24 mouse cellular contexts compared by ENCODE assay signal in genomic region chr1:74404206-74404605, GRCm38 (mm10). TPM values are rescaled to one million over a fixed set of nuclear protein-coding genes. Genes with fewer than 3 reads are reported as not detected.
DNase-seq lines count a peak whose midpoint lies in the region; ATAC-seq and TF ChIP-seq lines count a peak whose summit lies in the region.
"Had no signal": no experiment of that assay in that cellular context is flagged by ENCODE, and none has a peak within 500 bp of the region (broad histone marks: within the 10 kb centered on the region; RNA-seq: fewer than 3 reads in every experiment).

No protein-coding gene starts in this region.

- TF ChIP-seq POLR2A in kidney, adult 2 months (IDR thresholded peaks at IDR 0.05; ENCODE audit: low read depth, low read length), result no peak
- no peak for TF ChIP-seq POLR2A in liver, adult 2 months (IDR thresholded peaks at IDR 0.05; ENCODE audit: extremely low read depth, insufficient read depth, low read length)
- no peak for TF ChIP-seq POLR2A in small intestine, adult 2 months (IDR thresholded peaks at IDR 0.05; ENCODE audit: low read depth, low read length)

- no peak overlapping the region for H3K4me2 ChIP-seq in liver, embryonic 12.5 days

- peak overlapping the region; percentile 51 for H3K27ac ChIP-seq in kidney, adult 2 months (ENCODE audit: insufficient read depth, low read depth, low read length)
- peak overlapping the region; percentile 58 for H3K27ac ChIP-seq in liver, adult 2 months (replicated peaks; ENCODE audit: insufficient read depth, low read depth, low read length)
- H3K27ac ChIP-seq in liver, embryonic 12.5 days, result no peak overlapping the region
- H3K27ac ChIP-seq in small intestine, adult 2 months (ENCODE audit: insufficient read depth, low read depth, low read length), result peak overlapping the region; percentile 70; the same call in 1 of the 2 replicates

- no peak overlapping the region for H3K4me3 ChIP-seq in kidney, adult 2 months (ENCODE audit: insufficient read depth, low read depth, low read length)
- no peak overlapping the region for H3K4me3 ChIP-seq in liver, adult 2 months (ENCODE audit: insufficient read depth, low read depth, low read length)
- no peak overlapping the region for H3K4me3 ChIP-seq in liver, embryonic 12.5 days
- no peak overlapping the region for H3K4me3 ChIP-seq in small intestine, adult 2 months (ENCODE audit: low read depth, low read length)

- no peaks in the 10 kb centered on the region for H3K27me3 ChIP-seq in kidney, adult 2 months (replicated peaks; ENCODE audit: control insufficient read depth, insufficient read depth, low read length)
- no peaks in the 10 kb centered on the region for H3K27me3 ChIP-seq in liver, adult 2 months (ENCODE audit: control insufficient read depth, insufficient read depth, low read length)
- H3K27me3 ChIP-seq in liver, embryonic 12.5 days (replicated peaks), result no peaks in the 10 kb centered on the region
- no peaks in the 10 kb centered on the region for H3K27me3 ChIP-seq in small intestine, adult 2 months (ENCODE audit: control insufficient read depth, insufficient read depth, low read length)
- H3K27me3 ChIP-seq: CH12.LX, Patski had no signal

- no peak overlapping the region for H3K9ac ChIP-seq in liver, adult 2 months (ENCODE audit: low read depth, low read length)
- no peak overlapping the region; the same call in 1 of the 2 replicates for H3K9ac ChIP-seq in liver, embryonic 12.5 days

- H3K4me1 ChIP-seq in kidney, adult 2 months (ENCODE audit: control insufficient read depth, insufficient read depth, low read length), result peaks cover 3% of the 10 kb centered on the region; the same call in 1 of the 2 replicates
- peaks cover 6% of the 10 kb centered on the region for H3K4me1 ChIP-seq in liver, adult 2 months (ENCODE audit: control insufficient read depth, insufficient read depth, low read length)
- peaks cover 30% of the 10 kb centered on the region for H3K4me1 ChIP-seq in liver, embryonic 12.5 days
- peaks cover 13% of the 10 kb centered on the region for H3K4me1 ChIP-seq in small intestine, adult 2 months (ENCODE audit: control insufficient read depth, insufficient read depth, insufficient read length, low read length)

- no peaks in the 10 kb centered on the region for H3K79me2 ChIP-seq in liver, adult 2 months (ENCODE audit: control insufficient read depth, insufficient read depth, low read length)

- peak; percentile 63 for DNase-seq in kidney, adult 2 months
- DNase-seq in kidney, postnatal 4 days, result no peak
- peak; percentile 61 for DNase-seq in kidney, adult 9 months
- no peak for DNase-seq in kidney, postnatal 10 days
- peak; percentile 76 for DNase-seq in liver, adult 2 months (ENCODE audit: extremely low read depth, low read depth, low spot score)
- DNase-seq in spleen, postnatal 14 days (ENCODE audit: low spot score in 2 of 2), result no peak
- DNase-seq: adrenal gland, adult 2 months; adrenal gland, adult 8-10 months; adrenal gland, postnatal 10 days; adrenal gland, postnatal 14 days; adrenal gland, postnatal 25 days; adrenal gland, postnatal 36 days; B cell, adult 2 months; cerebellum, adult 11 months; cerebellum, adult 11-12 months had no signal

- ATAC-seq in liver, embryonic 12.5 days, result no peak
- ATAC-seq: activated CD4-positive, CD25-positive, alpha-beta regulatory T cell, adult 4 months; CD4-positive, CD25-positive, alpha-beta regulatory T cell, adult 4 months; Patski had no signal

- 51% methylated on average over 4 of the region's 4 CpGs for WGBS in kidney, adult 2 months
- 23% methylated on average over 4 of the region's 4 CpGs for WGBS in liver, adult 2 months
- 72% methylated on average over 4 of the region's 4 CpGs for WGBS in liver, embryonic 12.5 days (ENCODE audit: insufficient replicate concordance)
- 78% methylated on average over 4 of the region's 4 CpGs for WGBS in small intestine, adult 2 months

- no peaks in the 10 kb centered on the region for H3K9me3 ChIP-seq in liver, embryonic 12.5 days (replicated peaks)
- H3K9me3 ChIP-seq: G1E had no signal

- no peak for TF ChIP-seq CTCF in kidney, adult 2 months (conservative IDR thresholded peaks at IDR 0.05; ENCODE audit: insufficient read depth, insufficient read length, low read depth, low read length)
- no peak for TF ChIP-seq CTCF in liver, adult 2 months (IDR thresholded peaks at IDR 0.05; ENCODE audit: low read depth, low read length)
- TF ChIP-seq CTCF in small intestine, adult 2 months (IDR thresholded peaks at IDR 0.05; ENCODE audit: extremely low read depth, insufficient read length, insufficient replicate concordance, low read depth, low read length), result no peak

- no peaks in the 10 kb centered on the region for H3K36me3 ChIP-seq in kidney, adult 2 months (ENCODE audit: control insufficient read depth, insufficient read depth, low read length)
- H3K36me3 ChIP-seq in liver, adult 2 months (ENCODE audit: control insufficient read depth, insufficient read depth, low read length), result no peaks in the 10 kb centered on the region
- H3K36me3 ChIP-seq in liver, embryonic 12.5 days, result no peaks in the 10 kb centered on the region
- H3K36me3 ChIP-seq in small intestine, adult 2 months (ENCODE audit: control insufficient read depth, insufficient read depth, low read length), result no peaks in the 10 kb centered on the region
- H3K36me3 ChIP-seq: G1E had no signal

RNA-seq across cellular contexts. Expression of gene Vil1, which starts 5.0 kb away (rescaled TPM):
- polyA plus RNA-seq in kidney, adult 2 months (2012; rRNA removed), result 69.8 and 75.0 TPM in 2 replicates
- 0.13 and 0.18 TPM in 2 replicates for total RNA-seq in liver, adult 2 months (2014; rRNA removed)
- 0.22 and 0.26 TPM in 2 replicates for polyA plus RNA-seq in liver, adult 2 months (2012; rRNA removed)
- 0.81 and 0.93 TPM in 2 replicates for polyA plus RNA-seq in liver, embryonic 12.5 days (2016; fragmentation: Nextera tagmentation; extraction: Ambion mirVana)
- 198 and 892 TPM in 2 replicates for polyA plus RNA-seq in small intestine, adult 2 months (2012; rRNA removed)

RNA-seq across cellular contexts. Expression of gene Ctdsp1, which starts 12.9 kb away (rescaled TPM):
- 185 and 187 TPM in 2 replicates for polyA plus RNA-seq in kidney, adult 2 months (2012; rRNA removed)
- total RNA-seq in liver, adult 2 months (2014; rRNA removed), result 27.1 and 41.9 TPM in 2 replicates
- polyA plus RNA-seq in liver, adult 2 months (2012; rRNA removed), result 167 and 185 TPM in 2 replicates
- polyA plus RNA-seq in liver, embryonic 12.5 days (2016; fragmentation: Nextera tagmentation; extraction: Ambion mirVana), result 42.0 and 42.4 TPM in 2 replicates
- polyA plus RNA-seq in small intestine, adult 2 months (2012; rRNA removed), result 58.4 and 177 TPM in 2 replicates

RNA-seq across cellular contexts. Expression of gene Slc11a1, which starts 29.2 kb away (rescaled TPM):
- 13.4 and 15.3 TPM in 2 replicates for polyA plus RNA-seq in kidney, adult 2 months (2012; rRNA removed)
- total RNA-seq in liver, adult 2 months (2014; rRNA removed), result 17.5 and 23.4 TPM in 2 replicates
- polyA plus RNA-seq in liver, adult 2 months (2012; rRNA removed), result 10.8 and 21.4 TPM in 2 replicates
- polyA plus RNA-seq in liver, embryonic 12.5 days (2016; fragmentation: Nextera tagmentation; extraction: Ambion mirVana), result 8.6 and 9.0 TPM in 2 replicates
- polyA plus RNA-seq in small intestine, adult 2 months (2012; rRNA removed), result 12.7 and 17.9 TPM in 2 replicates
- total RNA-seq: MEL had no signal
- polyA plus RNA-seq: G1E had no signal

RNA-seq across cellular contexts. Expression of gene Catip, which starts 42.3 kb away (rescaled TPM):
- 0.33 and 0.43 TPM in 2 replicates for polyA plus RNA-seq in kidney, adult 2 months (2012; rRNA removed)
- 0.09 TPM in 1 of 2 replicates, not detected in the other for total RNA-seq in liver, adult 2 months (2014; rRNA removed)
- 0.09 TPM in 1 of 2 replicates, not detected in the other for polyA plus RNA-seq in liver, adult 2 months (2012; rRNA removed)
- 0.11 and 0.14 TPM in 2 replicates for polyA plus RNA-seq in liver, embryonic 12.5 days (2016; fragmentation: Nextera tagmentation; extraction: Ambion mirVana)
- 0.05 and 0.39 TPM in 2 replicates for polyA plus RNA-seq in small intestine, adult 2 months (2012; rRNA removed)
- polyA plus RNA-seq: activated CD4-positive, CD25-positive, alpha-beta regulatory T cell, adult 4 months; C2C12; G1E had no signal

Comparison
In these comparisons a context has a peak if more than half of its experiments do, and no peak if none do; other contexts are left out.
1. DNase-seq: peak in kidney, adult 2 months (single experiment), kidney, adult 9 months (single experiment) and liver, adult 2 months (single experiment); none in kidney, postnatal 4 days (0 of 2), kidney, postnatal 10 days (single experiment) and spleen, postnatal 14 days (0 of 2).
2. RNA of gene Vil1, which starts 5.0 kb away (polyA plus RNA-seq): 198 to 892 TPM in small intestine, adult 2 months and 69.8 to 75.0 TPM in kidney, adult 2 months; 0.81 to 0.93 TPM in liver, embryonic 12.5 days and 0.22 to 0.26 TPM in liver, adult 2 months; every median in the first group is over 10 times any median in the second.